Mouse (Mus musculus): ENCODE data around the gene Irf7.
"Not testable (repeated sequence)": the region's sequence is repeated elsewhere in the genome, so short reads cannot be mapped to it uniquely, and the experiment has no call there.

The Irf7 gene

DNA sequence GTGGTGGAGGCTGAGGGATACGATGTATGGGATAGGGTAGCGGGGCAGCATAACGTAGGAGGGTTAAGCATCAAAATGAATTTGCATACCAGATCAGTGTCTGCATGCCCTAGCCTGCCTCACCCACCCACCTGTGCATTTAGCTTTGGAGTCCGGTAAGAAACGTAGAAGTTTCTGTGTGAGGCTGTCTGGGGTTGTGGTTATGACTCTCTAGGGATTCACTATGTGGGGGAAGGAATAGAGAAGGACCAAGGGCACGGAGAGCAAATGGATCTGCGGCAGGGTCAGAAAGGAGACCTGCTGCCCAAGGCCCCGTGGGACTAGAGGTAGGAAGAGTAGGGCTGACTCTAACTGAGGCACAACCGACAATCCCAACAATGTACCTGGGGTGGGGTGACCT, 9.1 kb upstream of the Irf7 start:
- DNase-seq (ENCODE audit: low read depth, low spot score): no peak

DNA sequence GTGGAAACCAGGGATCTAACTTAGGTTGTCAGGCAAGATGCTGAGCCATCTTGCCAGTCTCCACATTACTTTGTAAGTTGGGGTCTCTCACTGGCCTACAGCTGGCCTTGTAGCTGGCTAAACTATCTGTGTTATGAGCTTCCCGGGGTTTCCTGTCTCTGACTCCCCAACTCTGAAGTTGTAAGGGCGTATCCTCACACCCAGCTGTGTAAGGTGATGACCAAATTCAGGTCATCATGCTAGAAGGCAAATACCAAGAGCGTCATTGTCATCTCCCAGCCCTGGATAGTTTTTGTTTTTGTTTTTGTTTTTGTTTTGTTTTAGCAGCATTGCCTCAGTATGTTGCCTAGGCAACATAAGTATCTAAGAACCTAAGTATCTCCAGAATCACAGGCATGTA, 4.3 kb upstream of the Irf7 start:
- DNase-seq (ENCODE audit: low read depth, low spot score): no peak

DNA sequence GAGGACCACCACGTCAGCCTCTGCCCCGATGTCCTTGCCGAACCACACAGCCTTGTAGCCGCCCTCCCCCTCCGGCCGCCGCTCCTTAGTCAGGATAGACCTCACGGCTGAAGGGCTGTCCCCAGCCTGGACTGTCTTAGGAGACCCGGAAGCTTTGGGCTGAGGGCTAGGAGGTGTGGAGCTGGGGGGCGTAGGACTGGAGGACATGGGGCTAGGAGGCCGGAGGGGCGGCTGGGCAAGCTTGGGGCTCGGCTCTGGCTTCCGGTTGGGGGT, 2.9 kb upstream of the Irf7 start:
- DNase-seq (ENCODE audit: low read depth, low spot score): no peak

DNA sequence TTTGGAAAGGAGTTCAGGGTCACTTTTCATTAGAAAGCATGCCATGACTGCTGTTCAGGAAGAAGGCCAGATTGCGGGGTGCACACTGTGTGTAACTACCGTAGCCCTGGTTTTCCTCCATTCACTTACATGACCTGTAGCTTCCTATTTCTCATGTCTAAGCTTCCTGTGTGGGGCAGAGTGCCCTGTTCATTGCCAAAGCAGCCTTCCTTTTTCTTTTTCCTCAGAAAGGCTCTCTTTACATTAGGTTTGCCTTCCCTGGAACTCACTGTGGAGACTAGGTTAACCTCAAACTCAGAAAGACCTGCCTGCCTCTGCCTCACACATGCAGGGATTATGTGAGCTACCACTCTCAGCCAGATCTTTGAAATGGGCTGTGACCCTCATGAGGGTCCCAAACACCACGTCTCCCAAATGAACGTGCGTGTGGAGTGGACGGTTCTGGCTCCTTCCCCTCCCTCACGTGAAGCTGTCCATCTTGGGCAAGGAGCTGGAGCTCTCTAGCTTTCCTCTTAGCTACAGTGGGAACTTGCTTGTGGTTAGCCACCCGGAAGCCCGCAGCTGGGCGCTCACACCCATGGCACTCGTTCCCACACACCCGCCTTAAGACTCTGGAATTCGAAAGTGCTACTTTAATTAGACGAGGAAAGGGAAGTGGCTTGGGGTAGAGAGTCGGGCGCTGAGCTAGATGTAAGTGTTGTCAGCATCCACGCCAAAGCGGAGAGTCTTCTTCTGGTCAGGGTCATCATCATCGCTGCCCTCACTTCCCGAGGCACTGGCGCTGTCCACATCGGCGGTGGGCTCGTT, 2.4 kb upstream of the Irf7 start:
- no peak for DNase-seq (ENCODE audit: low read depth, low spot score)

DNA sequence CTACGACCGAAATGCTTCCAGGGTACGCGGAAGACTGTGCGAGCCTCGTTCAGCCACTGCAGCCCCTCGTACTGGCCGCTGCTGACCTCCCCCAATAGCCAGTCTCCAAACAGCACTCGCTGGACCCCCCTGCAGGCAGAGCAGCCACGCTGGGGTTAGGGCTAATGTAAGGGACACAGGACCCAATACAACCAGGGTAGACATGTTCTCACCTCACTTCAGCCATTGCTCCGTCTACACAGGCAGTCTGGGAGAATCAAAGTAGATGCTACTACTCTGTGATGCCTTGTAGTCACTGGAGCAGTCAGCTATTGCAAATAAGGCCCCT, 906 bp downstream of the Irf7 start:
- no peak for DNase-seq (ENCODE audit: low read depth, low spot score)

DNA sequence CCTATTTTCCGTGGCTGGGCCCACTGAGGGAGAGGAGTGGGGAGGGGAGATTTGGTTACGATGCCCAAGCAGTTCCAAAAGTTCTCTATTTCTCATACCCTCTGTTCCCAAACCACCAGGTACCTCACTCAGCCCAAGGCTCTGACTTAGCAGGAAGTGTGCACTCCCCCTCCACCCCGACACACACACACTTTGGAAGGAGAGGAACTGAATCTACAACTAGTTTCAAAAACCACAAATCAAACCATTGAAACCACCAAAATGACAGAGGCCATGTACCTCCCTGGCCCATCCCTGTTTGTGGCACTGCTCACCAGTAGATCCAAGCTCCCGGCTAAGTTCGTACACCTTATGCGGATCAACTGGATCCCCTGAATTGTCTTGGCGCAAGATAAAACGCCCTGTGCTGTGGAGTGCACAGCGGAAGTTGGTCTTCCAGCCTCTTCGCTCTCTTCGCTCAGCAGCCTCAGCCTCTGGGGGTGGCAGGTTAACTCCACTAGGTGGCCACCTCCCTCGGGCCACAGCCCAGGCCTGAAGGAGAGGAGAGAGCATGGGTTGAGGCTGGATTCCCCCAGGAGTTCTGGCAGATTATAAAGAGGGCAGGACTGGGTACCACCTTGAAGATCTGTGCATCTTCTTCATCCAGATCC, 1.4 kb downstream of the Irf7 start:
- no peak for DNase-seq (ENCODE audit: low read depth, low spot score)

DNA sequence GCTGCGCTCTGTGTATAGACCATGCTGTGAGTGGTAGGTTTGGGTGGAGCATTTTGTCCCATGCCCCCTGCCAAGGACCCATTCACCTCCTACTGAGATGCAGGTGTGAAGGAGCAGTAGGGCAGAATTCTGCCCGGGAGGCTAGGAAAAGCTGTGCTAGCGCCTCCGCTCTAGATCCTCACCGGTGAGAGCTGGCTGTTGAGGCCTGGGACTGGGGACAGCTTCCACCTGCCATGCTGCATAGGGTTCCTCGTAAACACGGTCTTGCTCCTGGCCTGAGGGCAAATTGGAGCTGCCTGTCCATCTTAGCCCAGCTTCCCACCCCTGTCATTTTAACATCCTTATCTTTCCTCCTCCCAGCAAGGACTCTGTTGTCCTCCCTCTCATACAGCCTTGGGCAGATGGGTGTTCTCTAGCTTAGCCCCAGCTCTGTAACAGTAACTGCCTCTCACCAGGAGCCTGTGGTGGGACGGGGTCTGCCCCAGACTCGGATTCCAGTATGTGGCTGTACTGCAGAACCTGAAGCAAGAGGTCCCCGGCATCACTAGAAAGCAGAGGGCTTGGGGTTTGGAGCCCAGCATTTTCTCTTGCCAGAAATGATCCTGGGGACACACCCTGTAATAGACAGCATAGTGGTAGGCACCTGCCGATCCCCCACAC, 2.1 kb downstream of the Irf7 start:
- DNase-seq (ENCODE audit: low read depth, low spot score): no peak

DNA sequence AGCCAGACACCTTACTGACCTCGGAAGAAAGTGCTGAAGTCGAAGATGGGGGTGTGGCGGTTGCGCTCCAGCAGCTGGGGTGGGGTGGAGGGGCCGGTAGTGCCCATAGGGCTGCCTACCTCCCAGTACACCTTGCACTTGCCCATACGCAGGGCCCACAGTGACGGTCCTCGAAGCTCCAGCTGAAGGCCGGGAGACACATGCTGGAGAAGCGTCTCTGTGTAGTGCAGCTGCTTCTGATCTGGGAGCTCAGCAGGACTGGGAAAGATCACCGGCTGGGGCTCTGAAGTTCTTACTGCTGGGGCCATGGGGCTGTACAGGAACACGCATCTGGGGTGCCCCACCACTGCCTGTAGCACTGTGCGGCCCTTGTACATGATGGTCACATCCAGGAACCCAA, 2.6 kb downstream of the Irf7 start:
- DNase-seq (ENCODE audit: low read depth, low spot score): no peak

DNA sequence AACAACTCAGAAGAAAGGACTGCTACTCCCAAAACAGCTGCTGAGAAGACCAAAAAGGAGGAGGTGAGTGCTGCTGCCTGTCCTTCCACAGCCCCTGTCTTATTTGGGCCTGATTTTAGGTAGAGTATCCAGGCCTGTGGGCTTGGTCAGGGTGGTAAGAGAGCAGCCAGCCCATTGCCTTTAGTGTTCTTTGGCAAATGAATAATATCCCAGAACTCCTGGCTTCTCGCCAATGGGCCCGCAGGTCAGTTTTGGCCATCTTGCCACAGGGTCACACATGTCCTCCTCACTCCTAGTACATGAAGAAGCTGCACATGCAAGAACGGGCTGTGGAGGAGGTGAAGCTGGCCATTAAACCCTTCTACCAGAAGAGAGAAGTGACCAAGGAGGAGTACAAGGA, 4.8 kb downstream of the Irf7 start:
- no peak for DNase-seq (ENCODE audit: low read depth, low spot score)

DNA sequence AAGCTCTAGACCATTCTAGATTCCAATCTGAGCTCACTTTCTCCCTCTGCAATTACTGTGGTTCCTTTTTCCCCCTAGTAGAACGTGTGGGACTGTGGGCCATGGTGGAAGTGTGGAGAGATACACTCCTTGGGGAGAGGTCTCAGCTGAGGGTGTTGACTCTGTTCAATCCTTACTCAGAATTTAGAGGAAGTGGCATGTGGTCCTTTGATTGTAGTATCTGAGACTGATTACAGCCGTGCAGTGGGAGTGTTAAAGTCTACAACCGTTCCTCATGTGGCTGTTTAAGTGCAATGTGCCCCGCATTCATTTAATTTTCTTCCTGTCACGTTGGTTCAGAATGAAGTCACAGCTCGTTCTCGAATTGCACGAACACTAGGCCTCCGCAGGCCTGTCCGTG, 10.1 kb downstream of the Irf7 start:
- no peak for DNase-seq (ENCODE audit: low read depth, low spot score)

DNA sequence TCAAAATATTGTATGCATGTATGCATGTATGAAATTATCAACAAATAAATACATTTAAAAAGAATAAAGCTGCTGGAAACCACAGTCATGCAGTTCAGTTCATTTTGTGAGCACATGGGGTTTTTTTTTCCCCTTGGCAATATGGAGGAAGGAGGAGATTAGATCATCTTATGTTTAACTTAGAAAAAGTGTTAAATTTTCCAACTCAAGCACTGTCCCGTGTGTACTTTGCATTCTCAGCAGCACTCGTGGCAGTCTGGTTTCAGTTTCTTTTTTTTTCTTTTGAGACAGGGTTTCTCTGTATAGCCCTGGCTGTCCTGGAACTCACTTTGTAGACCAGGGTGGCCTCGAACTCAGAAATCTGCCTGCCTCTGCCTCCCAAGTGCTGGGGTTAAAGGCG, 15.8 kb downstream of the Irf7 start:
- not testable (repeated sequence) for DNase-seq (ENCODE audit: low read depth, low spot score)

DNA sequence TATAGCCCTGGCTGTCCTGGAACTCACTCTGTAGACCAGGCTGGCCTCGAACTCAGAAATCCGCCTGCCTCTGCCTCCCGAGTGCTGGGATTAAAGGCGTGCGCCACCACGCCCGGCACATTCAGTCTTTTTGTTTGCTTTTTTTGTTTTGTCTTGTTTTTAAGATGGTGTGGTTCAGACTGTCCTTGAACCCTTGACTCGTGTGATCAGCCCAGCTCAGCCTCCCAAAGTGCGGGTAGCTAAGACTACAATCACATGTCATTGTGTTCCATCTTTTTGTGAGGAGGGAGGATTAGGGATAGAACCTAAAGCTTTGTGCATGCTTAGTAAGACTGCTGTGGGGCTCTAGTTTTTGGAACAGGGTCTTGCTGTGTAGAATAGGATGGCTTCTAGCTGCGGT, 34.7 kb downstream of the Irf7 start:
- DNase-seq (ENCODE audit: low read depth, low spot score): no peak

DNA sequence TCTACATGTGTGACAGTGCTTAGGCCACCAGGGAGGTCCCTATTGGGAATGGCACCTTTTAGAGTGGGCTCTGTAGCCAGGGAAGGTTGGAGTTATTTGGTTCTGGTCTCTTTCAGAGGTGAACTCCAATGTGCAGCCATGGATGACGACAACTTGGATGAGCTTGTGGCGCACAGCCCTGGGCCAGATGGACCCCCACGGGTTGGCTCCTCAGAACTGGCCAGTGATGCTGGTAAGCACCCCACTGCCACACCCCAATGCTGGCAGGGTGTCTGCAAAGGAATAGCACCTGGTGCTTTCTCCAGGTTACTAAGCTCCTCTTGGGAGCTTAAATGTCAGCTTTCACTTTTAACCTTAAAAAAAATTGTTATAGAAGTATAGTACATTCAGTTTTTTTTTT, 35.2 kb downstream of the Irf7 start:
- no peak for DNase-seq (ENCODE audit: low read depth, low spot score)

DNA sequence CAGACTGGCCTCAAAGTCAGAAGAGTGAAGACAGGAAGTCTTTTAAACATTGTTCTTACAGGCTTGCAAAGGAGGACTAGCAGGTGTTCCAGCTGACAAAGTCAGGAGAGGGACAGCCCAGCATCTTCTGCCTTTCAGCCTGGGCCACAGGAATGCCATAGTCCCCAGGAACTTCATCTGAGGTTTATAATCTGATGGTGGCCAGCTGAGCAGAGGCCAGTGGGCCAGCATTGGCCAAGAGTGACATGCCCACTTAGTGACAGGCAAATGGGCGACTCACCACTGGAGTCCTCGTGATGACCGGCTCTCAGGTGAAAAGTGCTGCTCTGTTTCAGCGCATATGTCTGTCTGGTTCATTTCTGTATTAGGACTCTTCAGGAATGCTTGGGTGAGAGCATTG, 35.7 kb downstream of the Irf7 start:
- DNase-seq (ENCODE audit: low read depth, low spot score): no peak

DNA sequence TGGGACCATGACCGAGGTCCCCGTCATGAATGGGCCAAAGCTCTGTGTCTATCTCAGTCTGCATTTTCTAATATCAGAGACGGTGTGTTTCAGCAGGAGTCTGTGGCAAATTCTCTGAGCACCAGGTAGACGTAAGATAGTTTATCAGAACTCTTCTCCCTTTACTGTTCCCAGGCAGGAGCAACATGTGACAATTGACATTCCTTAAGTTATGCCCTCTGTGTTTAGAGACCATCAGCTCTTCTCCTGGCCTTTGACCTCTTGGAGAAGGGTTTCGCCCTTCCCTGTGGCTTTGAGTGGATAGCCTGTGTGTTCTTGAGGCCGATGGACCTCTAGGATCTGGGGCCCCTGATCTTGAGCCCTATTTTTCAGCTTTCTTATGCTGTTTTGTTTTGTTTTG, 36.6 kb downstream of the Irf7 start:
- no peak for DNase-seq (ENCODE audit: low read depth, low spot score)

DNA sequence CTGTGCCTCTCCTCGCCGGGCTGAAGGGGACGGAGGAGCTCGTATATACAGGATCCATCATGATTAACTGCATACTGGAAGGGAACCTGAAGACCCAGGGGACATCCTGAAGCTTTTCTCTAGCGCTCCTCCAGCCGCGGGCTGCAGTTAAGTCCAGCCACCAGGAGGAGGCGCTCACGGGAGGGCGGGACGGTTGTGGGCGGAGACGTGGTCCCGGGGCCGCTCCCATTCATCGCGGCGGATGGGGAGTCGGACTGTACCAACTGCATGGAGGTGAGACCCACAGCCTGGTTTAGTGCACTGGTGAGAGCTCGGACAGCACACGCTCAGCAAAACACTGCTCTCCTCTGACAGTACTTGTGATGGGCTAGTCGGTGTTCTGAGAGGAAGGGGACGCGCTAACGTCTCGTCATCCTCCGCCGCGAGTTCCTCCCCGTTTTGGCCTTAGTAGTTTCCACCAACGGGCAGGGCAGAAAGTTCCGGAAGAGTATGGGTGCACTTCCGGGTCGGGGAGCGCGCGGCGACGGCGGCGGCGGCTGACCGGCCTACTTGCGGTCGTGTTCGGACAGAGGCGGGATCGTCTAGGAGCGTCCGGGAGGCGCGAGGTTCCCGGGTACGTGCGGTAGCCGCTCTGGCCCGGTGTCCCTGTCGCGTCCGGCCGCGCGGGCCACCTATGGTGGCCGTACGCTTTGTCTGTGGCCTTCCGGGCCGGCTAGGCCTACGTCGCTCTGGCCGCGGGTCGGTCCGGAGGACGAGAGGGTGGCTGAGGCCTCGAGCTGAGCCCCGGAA, 37.8 kb downstream of the Irf7 start, which contains the start of gene Phrf1:
Gene Phrf1, plus strand, starts transcription at position 506 of the 789 bp plus-strand sequence.
- peak; percentile 87 for DNase-seq (ENCODE audit: low read depth, low spot score)

DNA sequence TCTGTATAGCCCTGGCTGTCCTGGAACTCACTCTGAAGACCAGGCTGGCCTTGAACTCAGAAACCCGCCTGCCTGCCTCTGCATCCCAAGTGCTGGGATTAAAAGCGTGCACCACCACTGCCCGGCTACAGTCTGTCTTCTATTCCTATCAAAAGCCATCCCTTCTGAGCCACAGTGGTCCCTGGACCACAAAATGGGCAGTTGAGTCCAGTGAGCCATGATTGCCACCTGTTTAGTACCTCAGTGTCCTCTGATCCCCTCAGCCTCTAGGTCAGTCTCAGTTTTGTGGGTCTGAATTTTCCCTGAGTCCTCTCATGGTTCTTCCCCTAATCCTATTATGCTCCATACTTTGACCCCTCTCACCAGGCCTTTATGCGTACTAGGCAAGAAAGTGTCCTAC, 38.5 kb downstream of the Irf7 start:
- no peak for DNase-seq (ENCODE audit: low read depth, low spot score)

DNA sequence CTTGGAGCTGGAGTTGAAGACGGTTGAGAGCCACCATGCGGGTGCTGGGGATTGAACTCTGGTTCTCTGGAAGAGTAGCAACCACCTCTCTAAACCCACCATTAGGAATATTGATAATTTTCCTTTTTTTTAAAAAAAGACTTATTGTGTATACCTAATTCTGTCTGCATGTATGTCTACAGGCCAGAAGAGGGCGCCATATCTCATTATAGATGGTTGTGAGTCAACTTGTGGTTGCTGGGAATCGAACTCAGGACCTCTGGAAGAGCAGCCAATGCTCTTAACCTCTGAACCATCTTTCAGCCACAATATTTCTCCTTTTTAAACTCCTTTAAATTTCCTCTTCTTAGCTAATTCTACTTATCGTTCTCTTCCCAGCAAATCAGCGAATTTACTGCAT, 39.7 kb downstream of the Irf7 start:
- no peak for DNase-seq (ENCODE audit: low read depth, low spot score)

DNA sequence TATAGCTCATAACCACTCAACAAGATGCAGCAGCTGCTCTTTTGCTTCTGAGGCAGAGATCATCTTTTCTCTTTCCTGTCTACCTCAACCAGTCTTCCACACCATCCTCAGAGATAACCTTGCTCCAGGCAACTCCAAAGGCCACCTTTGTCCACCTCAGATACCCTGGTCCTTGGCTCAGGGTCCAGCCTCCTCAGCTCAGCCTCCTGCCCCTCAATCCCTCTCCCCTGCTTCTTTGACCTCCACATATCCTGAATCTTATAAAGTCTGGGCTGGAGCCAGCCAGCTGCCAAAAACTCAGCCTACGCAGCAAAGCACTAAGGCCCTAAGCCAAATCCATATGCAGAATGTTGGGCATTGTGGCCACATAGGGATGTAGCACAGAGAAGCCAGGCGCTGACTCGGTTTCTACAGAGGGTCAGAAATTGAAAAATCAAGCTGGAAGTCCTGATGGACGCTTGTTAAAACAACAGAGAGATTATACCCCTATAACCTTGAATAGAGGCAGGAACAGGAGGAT, 43.5 kb downstream of the Irf7 start:
- DNase-seq (ENCODE audit: low read depth, low spot score): no peak

DNA sequence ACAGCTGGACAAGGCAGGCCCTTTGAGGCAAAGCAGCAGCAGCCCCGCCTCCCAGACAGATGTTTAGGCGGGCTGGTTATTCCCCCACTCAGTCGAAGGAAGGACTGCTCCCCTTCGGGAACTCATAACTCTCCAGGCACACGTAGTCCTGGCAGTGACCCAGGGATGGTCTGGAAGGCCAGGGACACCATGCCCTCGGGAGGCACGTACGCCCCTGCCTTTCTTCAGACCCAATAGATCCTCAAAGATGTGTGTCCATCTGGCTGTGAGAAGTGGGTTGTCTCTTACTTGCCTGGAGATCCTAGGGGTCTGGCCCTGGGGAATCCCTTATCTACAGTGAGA, 44.2 kb downstream of the Irf7 start:
- no peak for DNase-seq (ENCODE audit: low read depth, low spot score)

DNA sequence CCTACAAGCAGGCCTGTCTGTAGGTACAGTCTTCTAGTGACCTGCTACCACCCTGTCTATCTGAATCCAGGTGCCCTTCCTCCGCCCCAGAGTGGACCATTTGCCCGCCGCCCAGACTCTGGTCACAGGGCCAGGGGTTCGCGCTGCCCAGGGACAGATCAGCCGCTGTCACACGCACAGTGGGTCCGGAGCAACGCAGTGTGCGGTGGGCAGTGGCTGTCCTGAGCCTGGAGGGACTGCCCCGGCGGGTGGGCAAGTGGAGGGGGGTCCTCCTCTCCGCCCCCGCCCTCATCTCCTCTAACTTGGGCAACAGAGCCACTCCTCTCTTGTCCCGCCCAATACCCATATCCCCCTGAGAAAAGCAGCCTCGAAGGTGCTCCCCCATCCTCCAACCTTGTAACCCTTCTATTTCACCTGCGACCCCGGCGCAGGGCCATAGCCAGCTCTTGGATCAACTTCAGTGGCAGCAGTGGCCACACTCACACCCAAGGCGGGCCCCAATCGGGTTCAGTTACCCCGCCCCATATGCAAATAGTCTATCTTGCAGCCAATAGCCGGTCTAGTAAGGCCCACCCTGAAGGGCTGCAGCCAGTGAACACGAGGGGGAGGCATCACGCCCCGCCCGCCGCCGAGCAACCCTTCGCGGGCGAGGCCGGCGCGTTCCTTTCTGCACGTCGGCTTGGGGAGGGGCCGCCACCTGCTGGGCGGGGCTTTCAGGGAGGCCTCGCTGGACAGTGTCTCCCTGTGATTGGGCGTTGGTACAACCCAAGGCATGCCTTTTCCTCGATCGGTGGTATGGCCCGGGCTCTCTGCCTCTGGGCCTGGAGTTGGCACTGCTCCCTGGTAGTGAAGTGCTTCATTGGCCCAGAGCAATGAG, 44.8 kb downstream of the Irf7 start:
- DNase-seq (ENCODE audit: low read depth, low spot score): peak; percentile 97
